Mouse (Mus musculus) cerebellum, postnatal 36 days (tissue): ENCODE results near the gene Spata31d1d.
A peak's percentile ranks its signal among the peaks of the same experiment; 100 is the strongest.
"Not testable (repeated sequence)": the region's sequence is repeated elsewhere in the genome, so short reads cannot be mapped to it uniquely, and the experiment has no call there.

ENCODE experiments used
- DNase-seq, 2 experiments: peaks; one replicate each; pipeline ENCODE4 v3.0.0; 2021 to 2022; ENCODE audit warnings: mixed read lengths in 2 of 2

Spata31d1d gene

GRCm38 (mm10) chr13:59728378-59729093 lies 3.0 kb downstream of the Spata31d1d start:
- DNase-seq, result peak; percentile 84 to 86

GRCm38 (mm10) chr13:59726139-59726867 lies 5.2 kb downstream of the Spata31d1d start:
- DNase-seq, result no peak

GRCm38 (mm10) chr13:59722089-59722488 lies 9.5 kb downstream of the Spata31d1d start:
- DNase-seq, result not testable (repeated sequence)

GRCm38 (mm10) chr13:59719475-59719874 lies 12.1 kb downstream of the Spata31d1d start:
- no peak for DNase-seq

GRCm38 (mm10) chr13:59718857-59719440 lies 12.6 kb downstream of the Spata31d1d start:
- not testable (repeated sequence) for DNase-seq

GRCm38 (mm10) chr13:59713710-59714109 lies 17.8 kb downstream of the Spata31d1d start:
- no peak for DNase-seq

GRCm38 (mm10) chr13:59711984-59712383 lies 19.6 kb downstream of the Spata31d1d start, which contains the start of gene Spata31d1b:
Gene Spata31d1b (plus strand): TSS chr13:59712284.
- DNase-seq, result not testable (repeated sequence)

GRCm38 (mm10) chr13:59710230-59710629 lies 21.3 kb downstream of the Spata31d1d start, which contains the start of gene Spata31d1a:
Gene Spata31d1a (minus strand): TSS chr13:59710330.
- DNase-seq, result no peak

- no peak for DNase-seq
Observed at GRCm38 (mm10) chr13:59704562-59704961, 27.0 kb downstream of the Spata31d1d start.

GRCm38 (mm10) chr13:59703514-59703913 lies 28.0 kb downstream of the Spata31d1d start:
- DNase-seq, result no peak

GRCm38 (mm10) chr13:59700137-59700536 lies 31.4 kb downstream of the Spata31d1d start:
- not testable (repeated sequence) for DNase-seq

GRCm38 (mm10) chr13:59699131-59699530 lies 32.4 kb downstream of the Spata31d1d start:
- DNase-seq, result no peak

GRCm38 (mm10) chr13:59695781-59696180 lies 35.8 kb downstream of the Spata31d1d start:
- DNase-seq, result no peak

GRCm38 (mm10) chr13:59694008-59694407 lies 37.5 kb downstream of the Spata31d1d start, which contains the start of gene 4921517D22Rik:
Gene 4921517D22Rik (minus strand): TSS chr13:59694108.
- DNase-seq, result no peak

- no peak for DNase-seq
Observed at GRCm38 (mm10) chr13:59691478-59691877, 40.1 kb downstream of the Spata31d1d start.

GRCm38 (mm10) chr13:59690576-59690975 lies 41.0 kb downstream of the Spata31d1d start:
- no peak for DNase-seq

GRCm38 (mm10) chr13:59689843-59690242 lies 41.7 kb downstream of the Spata31d1d start:
- DNase-seq, result no peak

- no peak for DNase-seq
Observed at GRCm38 (mm10) chr13:59689313-59689712, 42.2 kb downstream of the Spata31d1d start.

- DNase-seq, result peak; percentile 51 to 54
Observed at GRCm38 (mm10) chr13:59688338-59688770, 43.2 kb downstream of the Spata31d1d start.

- DNase-seq, result no peak
Observed at GRCm38 (mm10) chr13:59685236-59685635, 46.3 kb downstream of the Spata31d1d start.

GRCm38 (mm10) chr13:59682629-59683028 lies 48.9 kb downstream of the Spata31d1d start:
- DNase-seq, result no peak

GRCm38 (mm10) chr13:59679908-59680307 lies 51.6 kb downstream of the Spata31d1d start:
- no peak for DNase-seq

GRCm38 (mm10) chr13:59679306-59679705 lies 52.2 kb downstream of the Spata31d1d start:
- no peak for DNase-seq
